Mouse (Mus musculus) G1E (cell line): Measurements from ENCODE around the gene Nbeal2.
A peak's percentile ranks its signal among the peaks of the same experiment; 100 is the strongest.

ENCODE experiments used
- CTCF ChIP-seq: IDR thresholded peaks from 2 replicates; pipeline ENCODE4 v1.5.1; 2012; ENCODE audit warnings: low read depth, low read length, inconsistent platforms, mixed read lengths
- GATA1 ChIP-seq: IDR thresholded peaks from 2 replicates; pipeline ENCODE4 v1.6.1; 2012; ENCODE audit warnings: borderline replicate concordance, low read length, inconsistent platforms, mixed read lengths
- GATA2 ChIP-seq: IDR thresholded peaks from 2 replicates; pipeline ENCODE4 v1.6.1; 2012; ENCODE audit warnings: low read depth, low read length, inconsistent platforms, borderline replicate concordance
- POLR2AphosphoS5 ChIP-seq: IDR thresholded peaks from 2 replicates; pipeline ENCODE4 v1.6.1; 2012; ENCODE audit warnings: low read depth, low read length, inconsistent platforms; ENCODE audit not compliant: insufficient replicate concordance
- TAL1 ChIP-seq: conservative IDR thresholded peaks from 2 replicates; pipeline ENCODE4 v1.6.1; 2012; ENCODE audit warnings: low read depth, low read length, inconsistent platforms, mixed read lengths

GRCm38 (mm10) chr9:110668601-110669293 lies 14.8 kb upstream of the Nbeal2 start:
- no peak for TF ChIP-seq CTCF
- peak; percentile 99 for TF ChIP-seq TAL1
- no peak for TF ChIP-seq GATA1
- no peak for TF ChIP-seq POLR2AphosphoS5
- 0 out of 2 replicates have a peak, but pooled peaks have one; percentile 21 for TF ChIP-seq GATA2
